Mouse (Mus musculus) Patski (cell line): ENCODE results near the gene Prdm10. TPM values are rescaled to one million over a fixed set of nuclear protein-coding genes. Genes with fewer than 3 reads are reported as not detected.
A peak's percentile ranks its signal among the peaks of the same experiment; 100 is the strongest.

Experiments used
- ATAC-seq: fragments of 100-300 bp; one replicate; pipeline ENCODE4 v1.8.0; 2021
- CTCF ChIA-PET: fragments of 350-600 bp; sonication (Branson Sonifier 250); formaldehyde crosslinking; loops from one replicate; lab custom pipeline; 2022; ENCODE audit warnings: inconsistent platforms; lab: Charles Lee
- POLR2A ChIA-PET: fragments of 350-600 bp; sonication (Branson Sonifier 250); formaldehyde crosslinking; loops from one replicate; lab custom pipeline; 2022; ENCODE audit warnings: antibody characterized with exemption, inconsistent platforms; lab: Charles Lee
- DNase-seq: peaks from one replicate; pipeline ENCODE4 v3.0.0-alpha.2; 2011; ENCODE audit warnings: low read depth, low spot score
- H3K27me3 ChIP-seq: fragments of 371-371 bp; one replicate; pipeline ENCODE4 v1.5.1; 2021
- CTCF ChIP-seq: fragments of 100-300 bp; IDR thresholded peaks from one replicate; pipeline ENCODE4 v1.5.1; 2021
- in situ Hi-C: fragments of 300-500 bp; cut with MboI; formaldehyde crosslinking; loops from 3 replicates; pipeline ENCODE4 v1.11.1; 2018; ENCODE audit warnings: low pct_unique_long_range_greater_than_20kb, mixed read lengths
- polyA plus RNA-seq: library from polyadenylated mRNA; unstranded; gene quantifications from one replicate; pipeline ENCODE4 v1.2.3, GENCODE M21; 2021

Gene Prdm10
- polyA plus RNA-seq, 1 experiment from 2014 or later = 9.0 TPM

GRCm38 (mm10) chr9:31385947-31386354 is 105.6 kb downstream of the Prdm10 start, which contains the start of gene Nfrkb:
TSS of gene Nfrkb (plus strand) at chr9:31386192.
- peak; percentile 38 for DNase-seq
- ChIA-PET CTCF (interaction anchor here (1.1 to 2.2 kb wide), 2 partner anchors 14 to 19 kb away, joined by 5 to 6 read pairs; no protein-coding TSS in a partner anchor), POLR2A (no interaction called here)
- ATAC-seq = peak; percentile 99
- in situ Hi-C loops = no loop called here
- no peaks in the 10 kb centered on the region for H3K27me3 ChIP-seq
- no peak for TF ChIP-seq CTCF

- ATAC-seq (peak; percentile 44), DNase-seq (no peak)
- no peak for TF ChIP-seq CTCF
- H3K27me3 ChIP-seq = no peaks in the 10 kb centered on the region
- in situ Hi-C loops = no loop called here
- ChIA-PET POLR2A (interaction anchor here (0.6 kb wide), 1 partner anchor 658 kb away, joined by 3 read pairs; no protein-coding TSS in a partner anchor), CTCF (interaction anchor here (0.6 to 2.2 kb wide), 4 partner anchors 14 to 199 kb away, joined by 3 to 10 read pairs (median 6); no protein-coding TSS in a partner anchor)
These were observed 106.2 kb downstream of the Prdm10 start for GRCm38 (mm10) chr9:31386368-31387180.

- in situ Hi-C loops = no loop called here
- POLR2A ChIA-PET = interaction anchor here (0.6 kb wide), 1 partner anchor 657 kb away, joined by 3 read pairs; no protein-coding TSS in a partner anchor
- H3K27me3 ChIP-seq = no peaks in the 10 kb centered on the region
- no peak for DNase-seq
- TF ChIP-seq CTCF = no peak
- no peak for ATAC-seq
- CTCF ChIA-PET = interaction anchor here (1.7 to 2.2 kb wide), 2 partner anchors 13 to 18 kb away, joined by 6 to 10 read pairs; no protein-coding TSS in a partner anchor
These were observed 106.9 kb downstream of the Prdm10 start for GRCm38 (mm10) chr9:31387206-31387605.

GRCm38 (mm10) chr9:31400441-31400840 is 120.1 kb downstream of the Prdm10 start:
- peak; percentile 90 for TF ChIP-seq CTCF
- ChIA-PET POLR2A (no interaction called here), CTCF (interaction anchor here (0.7 to 2.7 kb wide), 16 partner anchors 8 to 252 kb away, joined by 3 to 10 read pairs (median 4); partner anchors contain the start of gene Nfrkb)
- no peaks in the 10 kb centered on the region for H3K27me3 ChIP-seq
- in situ Hi-C loops = loop anchor here (5.0 to 10.0 kb wide), 2 partner anchors 137 to 524 kb away; no protein-coding TSS in a partner anchor
- no peak for ATAC-seq
- no peak for DNase-seq

GRCm38 (mm10) chr9:31404311-31404710 is 124.0 kb downstream of the Prdm10 start:
- H3K27me3 ChIP-seq = no peaks in the 10 kb centered on the region
- in situ Hi-C loops = loop anchor here (5.0 to 10.0 kb wide), 2 partner anchors 133 to 520 kb away; no protein-coding TSS in a partner anchor
- ATAC-seq (no peak), DNase-seq (no peak)
- TF ChIP-seq CTCF = peak; percentile 32
- POLR2A ChIA-PET = no interaction called here
- CTCF ChIA-PET = interaction anchor here (1.5 to 2.1 kb wide), 4 partner anchors 12 to 142 kb away, joined by 4 to 7 read pairs (median 6); no protein-coding TSS in a partner anchor

GRCm38 (mm10) chr9:31405217-31405616 is 124.9 kb downstream of the Prdm10 start:
- POLR2A ChIA-PET = no interaction called here
- in situ Hi-C loops = loop anchor here (10.0 kb wide), 1 partner anchor 520 kb away; no protein-coding TSS in a partner anchor
- no peak for DNase-seq
- H3K27me3 ChIP-seq = no peaks in the 10 kb centered on the region
- ATAC-seq = no peak
- CTCF ChIA-PET = interaction anchor here (0.8 to 2.1 kb wide), 9 partner anchors 8 to 141 kb away, joined by 3 to 7 read pairs (median 3); no protein-coding TSS in a partner anchor
- peak; percentile 81 for TF ChIP-seq CTCF

- CTCF ChIA-PET = no interaction called here
- no peak for TF ChIP-seq CTCF
- H3K27me3 ChIP-seq = no peaks in the 10 kb centered on the region
- in situ Hi-C loops = no loop called here
- DNase-seq = no peak
- POLR2A ChIA-PET = no interaction called here
- no peak for ATAC-seq
These were observed 131.8 kb downstream of the Prdm10 start for GRCm38 (mm10) chr9:31412165-31412564.

GRCm38 (mm10) chr9:31418821-31419220 is 138.5 kb downstream of the Prdm10 start:
- ATAC-seq (no peak), DNase-seq (no peak)
- CTCF ChIA-PET = interaction anchor here (0.6 to 1.6 kb wide), 2 partner anchors 9 to 13 kb away, joined by 3 to 4 read pairs; no protein-coding TSS in a partner anchor
- POLR2A ChIA-PET = no interaction called here
- no peaks in the 10 kb centered on the region for H3K27me3 ChIP-seq
- in situ Hi-C loops = no loop called here
- TF ChIP-seq CTCF = no peak

- in situ Hi-C loops = no loop called here
- no peaks in the 10 kb centered on the region for H3K27me3 ChIP-seq
- CTCF ChIA-PET = interaction anchor here (1.6 to 1.9 kb wide), 2 partner anchors 11 to 121 kb away, joined by 4 read pairs; no protein-coding TSS in a partner anchor
- DNase-seq = no peak
- no peak for ATAC-seq
- no peak for TF ChIP-seq CTCF
- POLR2A ChIA-PET = interaction anchor here (0.6 kb wide), 1 partner anchor 108 kb away, joined by 3 read pairs; no protein-coding TSS in a partner anchor
These were observed 141.8 kb downstream of the Prdm10 start for GRCm38 (mm10) chr9:31422143-31422542.

- ATAC-seq = no peak
- CTCF ChIA-PET = no interaction called here
- no peak for DNase-seq
- in situ Hi-C loops = no loop called here
- no peak for TF ChIP-seq CTCF
- POLR2A ChIA-PET = no interaction called here
- H3K27me3 ChIP-seq = no peaks in the 10 kb centered on the region
These were observed 148.6 kb downstream of the Prdm10 start for GRCm38 (mm10) chr9:31428971-31429370.
